Mouse (Mus musculus) brain, embryonic 14.5 days (tissue): ENCODE measurements around the gene Hnrnph1.
A peak's percentile ranks its signal among the peaks of the same experiment; 100 is the strongest.

ENCODE experiments used
- CTCF ChIP-seq: fragments of 200-500 bp; IDR thresholded peaks from 2 replicates; pipeline ENCODE4 v1.5.1; 2012; ENCODE audit warnings: inconsistent platforms, mild to moderate bottlenecking, moderate library complexity, borderline replicate concordance; ENCODE audit not compliant: insufficient read depth, insufficient read length; ENCODE audit errors: extremely low read depth
- POLR2A ChIP-seq: fragments of 200-500 bp; IDR thresholded peaks from 2 replicates; pipeline ENCODE4 v1.6.1; 2012; ENCODE audit warnings: mild to moderate bottlenecking, inconsistent platforms, borderline replicate concordance; ENCODE audit not compliant: poor library complexity, insufficient read depth, insufficient read length, severe bottlenecking; ENCODE audit errors: extremely low read depth

- TF ChIP-seq CTCF (no peak), POLR2A (peak; percentile 79)
These were observed 53.7 kb downstream of the Hnrnph1 start, which contains the start of gene Rufy1 for GRCm38 (mm10) chr11:50430277-50431133.
